Comparison of ENCODE assay signal across 33 mouse cellular contexts in the genomic region with DNA sequence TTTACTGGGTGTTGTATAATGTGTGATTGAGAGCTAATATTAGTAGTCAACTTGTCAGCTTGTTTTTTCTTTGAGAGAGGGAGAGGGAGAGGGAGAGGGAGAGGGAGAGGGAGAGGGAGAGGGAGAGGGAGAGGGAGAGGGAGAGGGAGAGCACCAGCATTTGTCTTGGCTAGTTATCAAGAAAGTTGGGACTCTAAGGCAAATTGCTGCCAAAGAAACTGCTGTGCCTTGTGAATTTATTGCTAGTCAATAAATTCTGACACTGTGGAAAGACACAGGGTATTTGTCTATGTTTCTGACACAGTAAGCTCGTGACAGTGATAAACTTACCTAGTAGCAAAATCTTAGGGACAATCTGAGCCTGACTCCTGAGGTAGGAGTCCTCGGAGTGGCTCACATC.
DNase-seq lines count a peak whose midpoint lies in the region; ATAC-seq and TF ChIP-seq lines count a peak whose summit lies in the region.
"Had no signal": no experiment of that assay in that cellular context is flagged by ENCODE, and none has a peak within 500 bp of the region (broad histone marks: within the 10 kb centered on the region; RNA-seq: fewer than 3 reads in every experiment).

No protein-coding gene starts in this region.

- no peaks in the 10 kb centered on the region for H3K27me3 ChIP-seq in forebrain, embryonic 10.5 days (ENCODE audit: poor library complexity, severe bottlenecking)
- no peaks in the 10 kb centered on the region for H3K27me3 ChIP-seq in forebrain, embryonic 13.5 days
- no peaks in the 10 kb centered on the region for H3K27me3 ChIP-seq in kidney, embryonic 14.5 days (ENCODE audit: control insufficient read depth, insufficient read depth, low read length)
- peaks cover 2% of the 10 kb centered on the region; the same call in 1 of the 2 replicates for H3K27me3 ChIP-seq in liver, adult 2 months (ENCODE audit: control insufficient read depth, insufficient read depth, low read length)
- H3K27me3 ChIP-seq: forebrain, embryonic 12.5 days; midbrain, embryonic 12.5 days had no signal

- no peak overlapping the region for H3K9ac ChIP-seq in forebrain, embryonic 13.5 days
- H3K9ac ChIP-seq in kidney, embryonic 14.5 days (ENCODE audit: low read depth, low read length) = no peak overlapping the region
- no peak overlapping the region for H3K9ac ChIP-seq in liver, adult 2 months (ENCODE audit: low read depth, low read length)
- peak overlapping the region; percentile 48; the same call in 1 of the 2 replicates for H3K9ac ChIP-seq in ES-E14 (ENCODE audit: insufficient read depth, low read depth, low read length, poor library complexity, severe bottlenecking)
- H3K9ac ChIP-seq: forebrain, embryonic 12.5 days; hindbrain, embryonic 14.5 days; limb, embryonic 13.5 days; liver, embryonic 14.5 days; midbrain, embryonic 12.5 days had no signal

- no peaks in the 10 kb centered on the region for H3K79me2 ChIP-seq in liver, adult 2 months (ENCODE audit: control insufficient read depth, insufficient read depth, low read length)

- no peak for ATAC-seq in forebrain, embryonic 13.5 days
- 0 out of 2 replicates have a peak, but pooled peaks have one; percentile 10 for ATAC-seq in kidney, embryonic 14.5 days (ENCODE audit: low FRiP score, low TSS enrichment)
- ATAC-seq: activated CD4-positive, CD25-positive, alpha-beta regulatory T cell, adult 4 months; inflammation-experienced regulatory T-cells, adult 6 months had no signal

- no peak for DNase-seq in forebrain, embryonic 10.5 days (ENCODE audit: extremely low spot score, low spot score)
- no peak for DNase-seq in kidney, adult 18-20 months
- DNase-seq in liver, adult 2 months (ENCODE audit: extremely low read depth, low read depth, low spot score) = peak; percentile 42
- no peak for DNase-seq in liver
- no peak for DNase-seq in ES-E14 (ENCODE audit: low read depth, low spot score)
- no peak for DNase-seq in yolk sac, embryonic 10.5 days (ENCODE audit: low spot score)
- DNase-seq: adrenal gland, postnatal 25 days; cerebellum, adult 2 months; cerebellum, postnatal 14 days; gastrocnemius, adult 2 months; gastrocnemius, postnatal 36 days; heart, adult 18-20 months; heart, postnatal 4 days; kidney, postnatal 25 days; lung, adult 2 months; lung, postnatal 36 days; thymus, adult 2 months; thymus, postnatal 36 days had no signal

- TF ChIP-seq POLR2A in liver, adult 2 months (IDR thresholded peaks at IDR 0.05; ENCODE audit: extremely low read depth, insufficient read depth, low read length) = no peak

- in situ Hi-C loops in ES-E14 (cut with MboI; ENCODE audit: low sequenced_read_pairs in 2 of 2, unreplicated experiment in 2 of 2) = no loop called here

- H3K4me2 ChIP-seq in forebrain, embryonic 13.5 days = no peak overlapping the region
- no peak overlapping the region for H3K4me2 ChIP-seq in kidney, embryonic 14.5 days (replicated peaks; ENCODE audit: low read depth, low read length)
- H3K4me2 ChIP-seq: forebrain, embryonic 12.5 days; heart, embryonic 11.5 days; hindbrain, embryonic 14.5 days; limb, embryonic 13.5 days; midbrain, embryonic 12.5 days had no signal

- H3K4me3 ChIP-seq in forebrain, embryonic 10.5 days = no peak overlapping the region
- H3K4me3 ChIP-seq in forebrain, embryonic 13.5 days = no peak overlapping the region
- H3K4me3 ChIP-seq in kidney, embryonic 14.5 days (ENCODE audit: low read length) = no peak overlapping the region
- no peak overlapping the region for H3K4me3 ChIP-seq in liver, adult 2 months (ENCODE audit: insufficient read depth, low read depth, low read length)
- 0 out of 4 replicates have a peak overlapping the region, but pooled peaks of 1 of the 2 experiments have one; percentile 13 for H3K4me3 ChIP-seq in ES-E14 (ENCODE audit: insufficient read depth in 1 of 2, low read depth in 1 of 2, low read length in 2 of 2, poor library complexity in 1 of 2, severe bottlenecking in 1 of 2)
- H3K4me3 ChIP-seq: erythroblast, embryonic 14.5 days; forebrain, embryonic 12.5 days; gastrocnemius, adult 2 months; layer of hippocampus, adult 2 months; left cerebral cortex, adult 2 months; limb, embryonic 13.5 days; megakaryocyte, embryonic 14.5 days; midbrain, embryonic 12.5 days; myocyte had no signal

- H3K27ac ChIP-seq in forebrain, embryonic 10.5 days = 0 out of 2 replicates have a peak overlapping the region, but pooled peaks have one; percentile 4
- no peak overlapping the region; the same call in 1 of the 2 replicates for H3K27ac ChIP-seq in forebrain, embryonic 13.5 days
- H3K27ac ChIP-seq in kidney, embryonic 14.5 days (ENCODE audit: low read depth, low read length) = no peak overlapping the region
- no peak overlapping the region for H3K27ac ChIP-seq in liver, adult 2 months (replicated peaks; ENCODE audit: insufficient read depth, low read depth, low read length)
- no peak overlapping the region for H3K27ac ChIP-seq in ES-E14 (ENCODE audit: insufficient read depth, low read depth, low read length, poor library complexity, severe bottlenecking)
- H3K27ac ChIP-seq: forebrain, embryonic 12.5 days; gastrocnemius, adult 2 months; hindbrain, embryonic 14.5 days; layer of hippocampus, adult 2 months; left cerebral cortex, adult 2 months; limb, embryonic 13.5 days; liver, embryonic 14.5 days; midbrain, embryonic 12.5 days had no signal

- H3K36me3 ChIP-seq in forebrain, embryonic 10.5 days (replicated peaks) = no peaks in the 10 kb centered on the region
- no peaks in the 10 kb centered on the region for H3K36me3 ChIP-seq in forebrain, embryonic 13.5 days (ENCODE audit: poor library complexity, severe bottlenecking)
- H3K36me3 ChIP-seq in kidney, embryonic 14.5 days (ENCODE audit: control insufficient read depth, insufficient read depth, low read length) = no peaks in the 10 kb centered on the region
- H3K36me3 ChIP-seq in liver, adult 2 months (ENCODE audit: control insufficient read depth, insufficient read depth, low read length) = no peaks in the 10 kb centered on the region
- no peaks in the 10 kb centered on the region for H3K36me3 ChIP-seq in ES-E14 (ENCODE audit: control insufficient read depth, insufficient read depth, low read length, poor library complexity, severe bottlenecking)
- H3K36me3 ChIP-seq: forebrain, embryonic 12.5 days; limb, embryonic 13.5 days; midbrain, embryonic 12.5 days had no signal

- H3K4me1 ChIP-seq in forebrain, embryonic 10.5 days = peaks cover 37% of the 10 kb centered on the region
- peaks cover 38% of the 10 kb centered on the region for H3K4me1 ChIP-seq in forebrain, embryonic 13.5 days
- H3K4me1 ChIP-seq in kidney, embryonic 14.5 days (ENCODE audit: control insufficient read depth, insufficient read depth, low read length) = peaks cover 12% of the 10 kb centered on the region; the same call in 1 of the 2 replicates
- no peaks in the 10 kb centered on the region for H3K4me1 ChIP-seq in liver, adult 2 months (ENCODE audit: control insufficient read depth, insufficient read depth, low read length)
- peaks cover 0 to 5% of the 10 kb centered on the region in 2 experiments; a peak in 1 of 4 replicates for H3K4me1 ChIP-seq in ES-E14 (ENCODE audit: control insufficient read depth in 2 of 2, insufficient read depth in 2 of 2, low read length in 2 of 2, poor library complexity in 1 of 2)
- H3K4me1 ChIP-seq: megakaryocyte, embryonic 14.5 days had no signal

- no peak for TF ChIP-seq CTCF in liver, adult 2 months (IDR thresholded peaks at IDR 0.05; ENCODE audit: low read depth, low read length)

- no peaks in the 10 kb centered on the region for H3K9me3 ChIP-seq in forebrain, embryonic 10.5 days
- no peaks in the 10 kb centered on the region for H3K9me3 ChIP-seq in forebrain, embryonic 13.5 days (replicated peaks)
- H3K9me3 ChIP-seq in kidney, embryonic 14.5 days (ENCODE audit: control insufficient read depth, low read length) = no peaks in the 10 kb centered on the region
- H3K9me3 ChIP-seq in ES-E14 (ENCODE audit: control insufficient read depth, insufficient read depth, low read depth, low read length) = no peaks in the 10 kb centered on the region
- H3K9me3 ChIP-seq: forebrain, embryonic 12.5 days; limb, embryonic 13.5 days; megakaryocyte, embryonic 14.5 days; midbrain, embryonic 12.5 days had no signal

- 85% methylated on average over 2 of the region's 2 CpGs for WGBS in forebrain, embryonic 10.5 days
- WGBS in forebrain, embryonic 13.5 days = 83% methylated on average over 2 of the region's 2 CpGs
- WGBS in kidney, embryonic 14.5 days = 24% methylated on average over 2 of the region's 2 CpGs
- WGBS in liver, adult 2 months = 45% methylated on average over 2 of the region's 2 CpGs

TF ChIP-seq in ES-E14, 5 proteins besides CTCF, POLR2A, EP300 and RAD21:
- TF ChIP-seq HCFC1 (IDR thresholded peaks at IDR 0.05; ENCODE audit: borderline replicate concordance, insufficient read depth, low read length) (no peak), MAFK (IDR thresholded peaks at IDR 0.05; ENCODE audit: insufficient read depth, low read depth, low read length) (no peak), ZNF384 (IDR thresholded peaks at IDR 0.05; ENCODE audit: low read depth, low read length) (no peak), CHD2 (IDR thresholded peaks at IDR 0.05; ENCODE audit: low read depth, low read length) (no peak), ZC3H11A (IDR thresholded peaks at IDR 0.05; ENCODE audit: borderline replicate concordance, low read depth, low read length) (no peak)
TF ChIP-seq in ES-E14: peak in this region for 0.
